Mouse (Mus musculus) heart, embryonic 10.5 days (tissue): Measurements from ENCODE around the gene Slc51a. TPM values are rescaled to one million over a fixed set of nuclear protein-coding genes. Genes with fewer than 3 reads are reported as not detected.
A peak's percentile ranks its signal among the peaks of the same experiment; 100 is the strongest.

ENCODE experiments used
- DNase-seq: peaks from one replicate; pipeline ENCODE4 v3.0.0-alpha.2; 2017; ENCODE audit warnings: low spot score
- H3K27ac ChIP-seq: fragments of 300-500 bp; sonication (generic); 2 replicates; pipeline ENCODE4 v1.5.1; 2016; ENCODE audit warnings: mild to moderate bottlenecking
- H3K27me3 ChIP-seq: fragments of 300-500 bp; sonication (generic); 2 replicates; pipeline ENCODE4 v1.6.1; 2016; ENCODE audit warnings: mild to moderate bottlenecking; ENCODE audit not compliant: poor library complexity, insufficient read depth, severe bottlenecking
- H3K36me3 ChIP-seq: fragments of 300-500 bp; sonication (generic); 2 replicates; pipeline ENCODE4 v1.6.1; 2016; ENCODE audit warnings: mild to moderate bottlenecking, moderate library complexity
- H3K4me1 ChIP-seq: fragments of 300-500 bp; sonication (generic); 2 replicates; pipeline ENCODE4 v1.6.1; 2016; ENCODE audit warnings: mild to moderate bottlenecking
- H3K4me3 ChIP-seq: fragments of 300-500 bp; sonication (generic); 2 replicates; pipeline ENCODE4 v1.5.1; 2016; ENCODE audit warnings: mild to moderate bottlenecking, moderate library complexity
- H3K9me3 ChIP-seq: fragments of 300-500 bp; sonication (generic); 2 replicates; pipeline ENCODE4 v1.6.1; 2016; ENCODE audit warnings: mild to moderate bottlenecking, moderate library complexity
- WGBS: fragments of 180-500 bp; shearing (Covaris S2); methylation state at CpG from one replicate; pipeline ENCODE4 v1.1.7; 2016; 5-methylcytosine and 5-hydroxymethylcytosine counted together
- polyA plus RNA-seq: library from polyadenylated mRNA; unstranded; fragments of >200 nt; fragmentation: Nextera tagmentation; extraction: Ambion mirVana; gene quantifications from 2 replicates; pipeline ENCODE4 v1.2.1, GENCODE M21; 2016

Gene Slc51a
- polyA plus RNA-seq = 4.2 and 5.1 TPM in 2 replicates

DNA sequence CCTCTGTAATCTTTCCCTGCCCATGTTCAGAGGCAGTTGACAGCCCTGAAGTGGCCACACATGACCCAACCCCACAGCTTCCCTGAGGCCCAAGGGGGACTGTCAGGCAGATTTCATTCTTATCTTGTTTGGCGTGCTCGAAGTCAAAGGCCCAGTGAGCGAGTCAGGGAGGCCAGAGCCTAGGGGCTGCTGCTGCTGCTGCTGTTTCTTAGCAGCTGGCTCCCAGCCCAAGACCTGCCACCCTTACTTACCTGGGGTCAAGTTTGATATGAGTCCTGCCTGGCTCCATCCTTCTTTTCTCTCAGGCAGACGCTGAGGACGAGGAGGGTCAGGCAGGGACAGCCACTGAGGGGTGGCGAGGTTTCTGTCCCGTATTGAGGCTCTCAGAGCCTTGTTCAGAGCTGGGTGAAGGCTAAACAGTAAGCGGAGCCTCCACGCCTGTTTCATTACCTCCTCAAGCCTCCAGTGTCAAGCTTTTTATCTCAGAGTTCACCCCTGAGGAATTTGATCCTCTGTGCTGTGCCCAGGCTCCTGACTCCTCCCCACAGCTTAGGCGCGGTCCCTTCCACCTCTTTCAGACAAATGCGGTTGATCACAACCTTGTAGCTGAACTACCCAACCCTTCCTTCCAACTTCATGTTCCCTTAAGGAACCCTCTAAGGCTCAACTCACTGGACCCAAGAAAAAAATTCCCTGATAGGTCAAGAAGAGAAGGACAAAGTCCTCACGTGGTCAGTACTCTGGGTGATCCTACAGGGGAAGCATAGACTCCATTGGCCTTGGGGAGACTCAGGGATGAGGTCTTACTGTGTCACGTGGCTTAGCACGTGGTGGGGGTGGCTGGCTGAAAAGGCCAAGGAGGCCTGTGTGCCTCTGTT is at the start of gene Slc51a:
Gene Slc51a, minus strand, starts transcription at position 646 of the 878 bp plus-strand sequence.
- Histone ChIP-seq H3K27me3 (no peaks in the 10 kb centered on the region), H3K27ac (peak within 1 kb of the TSS; percentile 79), H3K36me3 (no peaks in the 10 kb centered on the region), H3K4me1 (peaks cover 47% of the 10 kb centered on the region), H3K4me3 (peak within 1 kb of the TSS; percentile 8; the same call in 1 of the 2 replicates), H3K9me3 (no peaks in the 10 kb centered on the region)
- peak; percentile 94 for DNase-seq
- WGBS = 23% methylated on average over 15 of the region's 15 CpGs

DNA sequence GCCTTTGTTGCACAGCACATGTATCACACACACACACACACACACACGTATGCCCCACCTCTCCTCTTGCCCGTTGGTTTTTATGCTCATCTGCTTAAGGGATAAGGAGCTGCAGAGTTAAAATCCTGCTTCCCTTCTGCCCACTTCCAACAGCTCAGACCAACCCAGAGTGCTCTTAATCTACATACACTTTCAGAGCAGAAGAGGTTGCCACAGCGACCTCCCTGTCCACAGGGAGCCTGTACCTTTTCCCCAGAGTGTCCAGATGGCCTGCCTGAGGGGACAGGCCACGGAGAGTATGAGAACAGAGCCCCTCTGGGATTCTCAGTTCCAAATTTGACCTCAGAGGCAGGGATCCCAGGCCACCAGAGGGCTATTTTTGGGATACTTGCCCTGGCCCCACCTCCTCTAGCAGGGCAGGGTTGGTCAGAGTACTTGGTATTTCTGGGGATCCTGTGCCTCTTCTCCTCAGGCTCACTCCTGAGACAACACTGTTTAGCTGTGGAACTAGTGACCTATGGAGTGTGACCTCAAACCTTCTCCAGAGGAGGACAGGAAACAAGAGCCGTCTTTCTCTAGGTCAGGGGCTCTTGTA is 47.6 kb upstream of the Slc51a start:
- H3K9me3 ChIP-seq = no peaks in the 10 kb centered on the region
- DNase-seq = no peak
- no peaks in the 10 kb centered on the region for H3K27me3 ChIP-seq
- no peak overlapping the region for H3K4me3 ChIP-seq
- H3K36me3 ChIP-seq = no peaks in the 10 kb centered on the region
- peaks cover 56% of the 10 kb centered on the region for H3K4me1 ChIP-seq
- peak overlapping the region; percentile 70 for H3K27ac ChIP-seq
- 21% methylated on average over 5 of the region's 5 CpGs for WGBS

GRCm38 (mm10) chr16:32532878-32533826 is 45.5 kb upstream of the Slc51a start:
- no peak for DNase-seq
- WGBS = 78% methylated on average over 18 of the region's 18 CpGs

DNA sequence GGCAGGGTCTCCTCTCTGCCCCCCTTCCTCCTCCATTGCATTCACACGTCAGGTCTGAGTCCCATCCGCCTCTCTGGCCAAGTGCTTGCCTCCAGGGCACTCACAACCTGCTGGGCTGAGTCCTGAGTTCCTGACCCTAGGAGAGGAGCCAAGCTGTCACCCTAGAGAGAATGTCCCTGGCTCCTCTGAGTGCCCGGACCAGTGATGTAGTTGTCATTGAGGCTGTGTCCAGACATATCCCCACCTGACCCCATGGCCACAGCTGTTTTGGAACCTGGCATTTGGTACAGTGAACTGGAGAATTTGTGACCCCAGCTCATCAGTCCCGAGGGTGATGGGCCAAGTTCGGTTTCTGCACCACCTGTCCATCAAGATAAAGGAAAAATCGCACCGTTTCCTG is 39.2 kb upstream of the Slc51a start:
- no peaks in the 10 kb centered on the region for H3K27me3 ChIP-seq
- H3K4me1 ChIP-seq = peaks cover 38% of the 10 kb centered on the region
- no peak overlapping the region for H3K27ac ChIP-seq
- H3K36me3 ChIP-seq = no peaks in the 10 kb centered on the region
- H3K4me3 ChIP-seq = no peak overlapping the region
- H3K9me3 ChIP-seq = no peaks in the 10 kb centered on the region
- no peak for DNase-seq
- 64% methylated on average over 7 of the region's 7 CpGs for WGBS

More at GRCm38 (mm10) chr16:32532878-32533826, 45.5 kb upstream of the Slc51a start:
- Histone ChIP-seq H3K27ac (peak overlapping the region; percentile 52), H3K9me3 (no peaks in the 10 kb centered on the region), H3K36me3 (no peaks in the 10 kb centered on the region), H3K27me3 (no peaks in the 10 kb centered on the region), H3K4me1 (peaks cover 50% of the 10 kb centered on the region), H3K4me3 (no peak overlapping the region)

DNA sequence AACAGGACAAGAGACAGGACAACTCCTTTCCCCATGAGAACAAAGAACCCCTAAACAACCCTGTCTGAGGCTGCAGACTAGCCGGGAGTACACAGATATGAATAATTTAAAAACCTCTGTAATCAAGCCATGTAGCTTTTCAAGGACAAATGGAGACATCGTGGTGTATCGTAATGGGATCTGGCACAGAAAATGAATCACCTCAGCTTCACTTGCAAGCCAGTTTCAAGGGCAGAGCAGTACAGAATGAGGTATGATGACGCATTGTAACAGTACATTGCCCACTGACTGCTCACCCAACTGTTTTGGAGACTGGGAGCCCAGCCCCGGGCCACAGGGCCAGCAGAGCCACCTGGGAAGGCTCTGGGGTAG is 36.6 kb upstream of the Slc51a start:
- Histone ChIP-seq H3K36me3 (no peaks in the 10 kb centered on the region), H3K27me3 (no peaks in the 10 kb centered on the region), H3K27ac (peak overlapping the region; percentile 81), H3K4me3 (no peak overlapping the region), H3K9me3 (no peaks in the 10 kb centered on the region), H3K4me1 (peaks cover 44% of the 10 kb centered on the region)
- no peak for DNase-seq
- 79% methylated on average over 5 of the region's 5 CpGs for WGBS

- H3K9me3 ChIP-seq = no peaks in the 10 kb centered on the region
- H3K27me3 ChIP-seq = no peaks in the 10 kb centered on the region
- peaks cover 44% of the 10 kb centered on the region for H3K4me1 ChIP-seq
- WGBS = 57% methylated on average over 8 of the region's 8 CpGs
- no peak for DNase-seq
- H3K36me3 ChIP-seq = no peaks in the 10 kb centered on the region
- no peak overlapping the region for H3K4me3 ChIP-seq
- H3K27ac ChIP-seq = peak overlapping the region; percentile 81
These were observed 36.0 kb upstream of the Slc51a start for GRCm38 (mm10) chr16:32523462-32524243.

DNA sequence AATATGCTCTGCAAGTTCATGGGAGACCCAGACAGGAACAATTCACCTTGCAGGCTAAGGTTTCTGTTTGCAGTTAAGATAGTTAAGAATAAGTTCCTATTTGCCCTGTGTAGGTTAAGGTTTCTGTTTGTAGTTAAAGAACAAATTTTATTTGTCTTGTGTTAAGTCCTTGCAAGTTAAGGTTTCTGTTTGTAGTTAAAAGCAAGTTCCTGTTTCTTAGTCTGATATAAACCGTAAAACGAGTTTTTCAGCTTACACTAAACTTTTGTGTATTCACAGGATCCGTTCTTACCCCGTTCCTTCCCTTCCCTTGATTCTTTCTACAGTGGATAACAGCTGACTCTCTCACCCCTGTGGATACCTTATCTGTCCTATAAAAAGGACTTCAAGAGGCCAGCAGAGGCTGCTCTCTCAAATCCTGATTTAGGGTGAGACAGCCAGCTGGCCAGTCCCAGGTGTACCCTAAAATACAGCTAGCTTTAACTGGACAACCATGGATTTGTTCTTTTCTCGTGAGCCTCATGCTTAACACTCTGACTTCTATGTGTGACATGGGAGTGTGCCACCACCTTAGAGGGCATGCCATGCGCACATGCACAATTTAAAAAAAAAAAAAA is 35.0 kb upstream of the Slc51a start:
- H3K9me3 ChIP-seq = no peaks in the 10 kb centered on the region
- DNase-seq = no peak
- 50% methylated on average over 6 of the region's 6 CpGs for WGBS
- H3K4me1 ChIP-seq = peaks cover 44% of the 10 kb centered on the region
- no peak overlapping the region for H3K4me3 ChIP-seq
- H3K27me3 ChIP-seq = no peaks in the 10 kb centered on the region
- peak overlapping the region; percentile 81; the same call in 1 of the 2 replicates for H3K27ac ChIP-seq
- H3K36me3 ChIP-seq = no peaks in the 10 kb centered on the region

- no peaks in the 10 kb centered on the region for H3K36me3 ChIP-seq
- H3K27me3 ChIP-seq = no peaks in the 10 kb centered on the region
- DNase-seq = peak; percentile 71
- WGBS = 71% methylated on average over 9 of the region's 9 CpGs
- H3K9me3 ChIP-seq = no peaks in the 10 kb centered on the region
- no peak overlapping the region for H3K4me3 ChIP-seq
- peak overlapping the region; percentile 66; the same call in 1 of the 2 replicates for H3K27ac ChIP-seq
- H3K4me1 ChIP-seq = peaks cover 49% of the 10 kb centered on the region
These were observed 32.7 kb upstream of the Slc51a start for GRCm38 (mm10) chr16:32520372-32520748.

GRCm38 (mm10) chr16:32519656-32520371 is 32.1 kb upstream of the Slc51a start:
- WGBS = 69% methylated on average over 15 of the region's 15 CpGs
- H3K27me3 ChIP-seq = no peaks in the 10 kb centered on the region
- H3K4me1 ChIP-seq = peaks cover 49% of the 10 kb centered on the region
- H3K27ac ChIP-seq = peak overlapping the region; percentile 66
- no peak overlapping the region for H3K4me3 ChIP-seq
- H3K9me3 ChIP-seq = no peaks in the 10 kb centered on the region
- peak; percentile 75 for DNase-seq
- H3K36me3 ChIP-seq = no peaks in the 10 kb centered on the region

GRCm38 (mm10) chr16:32517785-32518481 is 30.3 kb upstream of the Slc51a start:
- H3K27me3 ChIP-seq = no peaks in the 10 kb centered on the region
- no peaks in the 10 kb centered on the region for H3K9me3 ChIP-seq
- 80% methylated on average over 12 of the region's 12 CpGs for WGBS
- no peak overlapping the region for H3K27ac ChIP-seq
- no peaks in the 10 kb centered on the region for H3K36me3 ChIP-seq
- peaks cover 37% of the 10 kb centered on the region for H3K4me1 ChIP-seq
- no peak overlapping the region for H3K4me3 ChIP-seq
- DNase-seq = no peak
